Mouse (Mus musculus) liver, adult 2 months (tissue): ENCODE measurements at regions not wholly inside any gene's neighbourhood (a gene's known extent, or its start where the extent isn't known, plus 50 kb on each side); places are given as distances from the start of the nearest gene placed in this dataset.

ENCODE experiments used
- CTCF ChIP-seq: fragments of 200-500 bp; IDR thresholded peaks from 2 replicates; pipeline ENCODE4 v1.5.1; 2011; ENCODE audit warnings: low read depth, low read length, control low read depth
- POLR2A ChIP-seq: fragments of 200-500 bp; IDR thresholded peaks from 2 replicates; pipeline ENCODE4 v1.6.1; 2011; ENCODE audit warnings: low read length, control low read depth; ENCODE audit not compliant: insufficient read depth; ENCODE audit errors: extremely low read depth

DNA sequence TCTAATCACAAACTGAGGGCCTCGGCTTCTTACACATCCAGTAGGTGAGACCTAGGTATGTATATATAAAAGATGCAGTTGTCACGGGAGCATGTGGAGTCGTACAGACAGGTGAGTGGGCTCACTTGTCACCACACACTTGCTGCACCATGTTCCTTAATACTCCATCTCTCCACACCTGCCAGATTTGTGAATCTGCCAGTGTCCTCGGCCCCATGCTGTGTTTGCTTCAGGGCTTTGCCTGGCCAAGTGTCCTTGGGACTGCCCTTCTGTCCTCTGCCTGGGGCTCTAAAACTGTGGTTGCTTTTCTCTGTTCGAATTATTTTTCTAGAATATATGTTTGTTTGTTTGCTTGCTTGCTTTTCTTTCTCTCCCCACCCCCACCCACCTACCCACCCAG, 126.0 kb upstream of the Syt13 start:
- TF ChIP-seq CTCF (no peak), POLR2A (no peak)
